Mouse (Mus musculus): Measurements from ENCODE around the gene Prkag2.

Gene Prkag2

GRCm38 (mm10) chr5:24999351-24999750 lies 101.1 kb downstream of the Prkag2 start:
- DNase-seq (ENCODE audit: low spot score): no peak

- no peak for DNase-seq (ENCODE audit: low spot score)
Measured at GRCm38 (mm10) chr5:24995576-24996100, 104.8 kb downstream of the Prkag2 start.

GRCm38 (mm10) chr5:24993190-24993589 lies 107.3 kb downstream of the Prkag2 start:
- DNase-seq (ENCODE audit: low spot score): no peak

GRCm38 (mm10) chr5:24991575-24991974 lies 108.9 kb downstream of the Prkag2 start:
- DNase-seq (ENCODE audit: low spot score): no peak

DNA sequence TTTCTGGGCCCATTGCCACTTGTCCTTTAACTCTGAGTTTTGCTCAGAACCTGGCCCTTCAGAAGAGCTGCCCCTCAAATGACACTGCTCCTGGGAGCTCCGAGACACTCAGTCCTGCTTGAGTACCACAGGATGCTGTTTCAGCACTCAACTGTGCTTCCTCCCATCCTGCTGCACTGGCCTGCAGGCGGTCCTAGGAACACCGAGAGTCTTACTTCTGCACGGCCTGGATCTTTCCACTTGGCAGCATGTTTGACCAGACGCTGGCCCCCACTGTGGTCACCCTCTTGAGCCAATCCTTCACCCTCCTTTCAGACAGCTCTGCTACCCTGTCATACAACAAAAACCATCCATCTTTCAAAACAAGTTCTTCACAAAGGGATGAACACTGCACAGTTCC lies 110.0 kb downstream of the Prkag2 start:
- DNase-seq (ENCODE audit: low spot score): no peak

- DNase-seq (ENCODE audit: low spot score): no peak
Measured at GRCm38 (mm10) chr5:24989683-24990082, 110.8 kb downstream of the Prkag2 start.

DNA sequence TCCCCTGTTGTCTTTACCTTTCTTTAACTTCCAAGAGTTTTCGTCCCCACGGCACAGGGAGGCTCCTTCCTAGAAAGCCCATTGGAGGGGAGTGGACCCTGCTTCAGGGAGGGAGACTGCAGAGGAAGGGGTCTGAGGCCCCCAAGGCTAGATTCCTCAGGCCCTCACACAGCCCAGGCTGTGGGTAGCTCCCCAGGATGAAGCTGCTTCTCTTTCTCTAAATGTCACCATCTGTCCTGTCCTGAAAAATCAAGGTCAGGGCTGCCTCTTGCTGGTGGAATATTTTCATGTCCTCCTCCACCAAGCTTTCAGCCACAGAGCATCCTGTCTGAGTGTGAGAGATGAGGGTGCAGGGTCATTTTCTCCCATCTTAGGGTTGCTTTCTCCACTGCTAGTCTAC lies 113.5 kb downstream of the Prkag2 start:
- no peak for DNase-seq (ENCODE audit: low spot score)

DNA sequence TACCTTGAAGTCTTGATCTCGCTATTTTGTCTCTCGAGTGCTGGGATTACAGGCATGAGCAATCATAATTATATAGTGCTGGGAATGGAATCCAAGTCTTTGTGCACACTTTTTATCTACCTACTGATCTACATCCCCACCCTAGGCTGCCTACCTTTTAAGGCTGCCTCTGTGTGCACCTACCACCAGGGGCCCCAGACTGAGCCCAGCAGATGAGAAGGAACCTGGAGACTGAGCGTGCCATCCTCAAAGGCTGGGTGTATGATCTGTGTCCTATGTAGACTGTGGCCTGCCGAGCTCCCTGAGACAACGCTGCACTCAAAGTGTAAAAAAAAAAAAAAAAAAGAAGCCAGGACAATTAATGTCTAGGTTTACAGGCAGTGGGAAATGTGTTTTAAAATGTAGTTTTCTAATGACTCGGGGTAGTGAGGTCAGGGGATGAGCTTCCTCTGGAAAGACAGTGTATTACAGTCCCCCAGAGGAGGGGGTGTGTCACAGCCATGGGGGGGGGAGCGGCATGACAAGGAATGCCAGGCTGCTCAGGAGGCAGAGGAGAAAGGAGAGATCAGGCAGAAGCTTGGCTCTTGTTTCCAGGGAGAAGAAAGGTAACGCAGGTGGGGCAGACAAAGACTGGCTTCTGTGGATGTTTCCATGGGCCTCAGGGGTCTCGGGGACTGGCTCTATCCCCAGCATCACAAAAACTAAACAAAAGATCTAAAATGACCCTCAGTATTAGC lies 114.1 kb downstream of the Prkag2 start:
- no peak for DNase-seq (ENCODE audit: low spot score)

DNA sequence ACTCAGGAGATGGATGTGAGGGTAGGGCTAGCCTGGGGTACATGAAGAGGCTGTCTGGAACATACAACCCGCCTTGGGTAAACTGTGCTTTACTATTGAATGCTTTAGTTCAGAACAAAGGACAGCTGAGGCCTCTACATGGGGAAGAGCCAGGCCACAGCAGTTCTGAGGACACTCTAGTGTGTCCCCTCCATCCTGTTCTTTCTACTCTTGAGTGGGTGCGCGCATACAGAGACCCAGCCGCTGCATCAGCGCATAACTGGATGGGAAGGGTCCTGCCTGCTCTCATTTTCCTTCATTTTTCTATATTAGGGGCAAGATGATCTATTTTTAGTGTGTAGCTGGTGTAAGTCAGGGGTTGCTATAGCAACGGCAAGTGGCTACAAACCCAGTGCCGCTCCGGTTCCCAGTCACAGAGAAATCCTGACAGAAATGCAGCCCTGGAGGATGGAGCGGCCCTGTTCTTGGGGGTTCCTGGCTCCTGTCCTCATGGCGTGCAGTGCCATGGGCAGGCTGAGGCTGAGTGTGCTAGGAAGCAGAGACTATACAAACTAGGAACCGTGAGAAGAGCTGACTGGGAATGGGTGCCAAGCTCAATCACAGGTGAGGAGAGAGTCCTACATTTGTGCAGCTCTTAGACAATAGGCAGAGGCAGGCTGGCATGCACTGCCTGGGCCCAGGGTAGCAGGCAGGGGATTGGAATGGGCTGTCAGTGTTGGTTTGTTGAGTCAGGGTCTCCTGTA lies 114.8 kb downstream of the Prkag2 start:
- DNase-seq (ENCODE audit: low spot score): no peak

- no peak for DNase-seq (ENCODE audit: low spot score)
Measured at GRCm38 (mm10) chr5:24984157-24984556, 116.3 kb downstream of the Prkag2 start.

DNA sequence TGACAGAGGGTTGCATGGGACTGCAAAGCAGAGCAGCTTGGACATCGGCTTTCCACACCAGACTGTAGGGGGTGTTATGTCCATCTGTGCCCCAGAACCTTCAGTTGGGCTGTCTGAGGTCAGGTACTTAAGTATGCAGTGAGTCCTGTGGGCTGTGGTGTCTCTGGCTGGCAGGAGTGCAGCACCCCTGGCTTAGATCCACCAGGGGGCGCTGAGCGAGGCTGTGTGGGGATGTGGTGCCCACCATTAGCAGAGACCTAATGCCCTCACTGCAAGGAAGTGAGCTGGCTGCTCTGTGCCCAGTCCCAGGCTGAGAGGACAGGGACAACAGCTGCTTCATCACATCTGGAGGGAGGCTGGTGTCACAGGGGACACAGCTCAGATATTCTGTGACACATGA lies 116.9 kb downstream of the Prkag2 start:
- no peak for DNase-seq (ENCODE audit: low spot score)

DNA sequence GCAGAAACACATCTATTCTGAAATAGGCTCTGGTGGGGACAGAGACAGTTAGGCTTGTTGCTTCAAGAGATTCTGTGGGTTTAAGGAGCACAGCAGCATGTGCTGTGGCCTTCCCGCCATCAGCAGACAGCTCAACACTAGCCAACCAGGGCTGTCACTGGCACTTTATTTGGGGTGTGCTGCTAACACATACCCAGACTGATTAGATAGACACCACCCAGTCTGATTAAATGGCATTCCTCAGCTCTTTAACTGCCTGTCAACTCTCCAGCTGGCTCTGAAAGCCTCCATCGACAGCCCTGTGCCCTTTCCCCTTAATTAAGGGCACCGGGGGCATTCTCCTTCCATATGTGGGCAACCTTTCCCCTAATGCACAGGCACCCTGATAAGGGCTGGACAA lies 118.2 kb downstream of the Prkag2 start:
- no peak for DNase-seq (ENCODE audit: low spot score)

DNA sequence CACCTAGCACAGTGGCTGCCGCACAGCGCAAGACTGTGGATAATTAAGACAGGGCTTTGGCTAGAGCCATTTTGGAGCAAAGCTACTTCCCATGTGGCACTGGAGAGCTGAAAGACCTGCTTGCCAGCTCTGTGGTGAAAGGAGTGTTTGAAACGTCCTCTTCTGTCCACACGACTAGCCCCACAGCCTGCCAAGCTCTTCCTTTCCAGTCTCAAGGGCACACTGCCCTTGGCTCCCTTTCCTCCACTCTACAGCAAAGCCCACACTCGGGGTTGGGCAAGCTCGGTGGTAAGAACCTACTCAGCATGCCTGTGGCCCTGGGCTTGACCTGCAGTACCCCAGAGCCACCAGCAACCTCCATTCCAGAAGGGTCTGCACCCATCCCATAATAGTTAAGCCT lies 118.7 kb downstream of the Prkag2 start:
- no peak for DNase-seq (ENCODE audit: low spot score)

GRCm38 (mm10) chr5:24979968-24980345 lies 120.5 kb downstream of the Prkag2 start:
- DNase-seq (ENCODE audit: low spot score): no peak

DNA sequence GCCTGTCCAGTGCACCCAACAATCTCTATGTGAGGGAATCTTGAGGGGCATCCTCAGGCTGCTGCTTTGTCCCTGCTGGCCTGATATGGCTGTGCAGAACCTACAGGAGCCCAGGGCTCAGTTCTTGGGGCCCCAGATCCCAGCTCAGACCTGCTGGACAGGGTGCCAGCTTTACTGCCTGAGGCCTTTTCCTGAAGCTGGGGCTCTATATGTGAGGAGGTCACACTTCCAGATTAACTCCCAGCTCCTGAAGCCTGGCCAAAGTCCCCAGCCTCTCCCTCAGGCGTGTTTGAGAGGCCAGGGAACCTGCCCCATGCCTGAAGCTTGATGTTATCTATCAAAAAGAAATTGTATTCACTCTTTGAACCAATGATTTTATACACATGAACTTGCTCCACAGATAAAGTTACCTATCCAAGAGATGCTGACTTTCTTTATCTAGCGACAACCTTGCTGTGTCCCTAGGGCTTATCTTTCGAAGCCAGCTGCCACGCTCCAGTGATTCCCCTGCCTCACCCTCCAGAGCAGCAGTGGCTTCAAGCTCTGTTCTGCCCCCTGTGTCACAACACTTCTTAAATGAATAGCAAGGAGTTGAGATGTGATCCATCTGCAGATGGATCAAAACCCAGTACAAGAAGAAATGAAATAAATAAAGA lies 121.0 kb downstream of the Prkag2 start:
- DNase-seq (ENCODE audit: low spot score): no peak

DNA sequence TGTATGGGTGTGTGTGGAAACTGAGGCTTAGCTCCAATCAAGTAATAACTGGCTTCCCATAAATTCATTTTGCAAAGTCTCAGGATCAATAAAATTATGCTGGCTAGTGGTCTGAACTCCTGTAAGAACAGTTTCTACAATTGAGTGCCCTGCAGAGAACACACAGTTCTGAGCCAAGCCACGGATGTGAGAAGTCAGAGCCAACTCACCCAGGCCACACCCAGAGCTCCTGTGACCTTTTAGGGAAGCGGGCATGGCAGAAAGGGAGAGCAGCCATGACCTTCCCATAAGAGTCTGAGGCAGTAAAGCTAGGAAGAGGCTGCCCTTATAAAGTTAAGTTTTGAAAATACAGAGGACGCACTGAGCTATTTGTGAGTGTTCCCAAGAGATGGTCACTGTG lies 123.5 kb downstream of the Prkag2 start:
- no peak for DNase-seq (ENCODE audit: low spot score)

DNA sequence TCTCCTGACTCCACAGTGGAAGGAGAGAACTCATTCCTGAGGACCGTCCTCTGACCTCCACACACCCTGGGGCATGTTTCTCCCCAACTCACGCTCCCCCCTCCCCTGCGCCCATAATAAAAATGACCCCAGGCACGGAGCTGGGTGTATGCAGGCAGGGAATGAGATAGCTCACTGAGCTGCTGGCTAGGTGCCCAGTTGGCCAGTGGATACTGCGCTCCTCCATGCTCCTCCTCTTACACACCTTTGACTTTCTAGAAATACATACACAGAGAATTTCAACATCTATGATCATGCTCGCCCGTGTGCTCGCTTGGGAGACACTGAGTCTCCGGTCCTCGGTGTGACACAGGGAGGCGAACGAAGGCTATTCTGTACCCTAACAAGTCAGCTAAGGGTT lies 124.2 kb downstream of the Prkag2 start:
- DNase-seq (ENCODE audit: low spot score): no peak

DNA sequence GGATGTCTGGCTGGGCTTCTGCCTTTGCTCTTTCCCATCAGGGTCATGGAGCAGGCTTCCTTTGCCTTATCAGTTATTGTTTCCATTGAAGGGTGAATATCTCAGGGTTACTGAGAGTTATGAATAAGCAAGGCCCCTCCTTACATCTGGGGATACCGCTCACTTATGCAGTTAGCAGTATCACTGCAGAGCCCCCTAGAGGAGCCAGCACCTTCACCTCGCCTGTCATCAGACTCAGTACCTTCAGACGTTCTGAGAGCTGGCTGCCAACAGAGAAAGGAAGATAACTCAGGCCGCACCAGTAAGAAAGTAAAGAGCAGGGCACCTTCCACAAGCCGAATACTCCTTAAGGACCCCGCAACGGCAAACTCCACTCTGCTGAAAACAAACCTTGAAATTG lies 125.3 kb downstream of the Prkag2 start:
- DNase-seq (ENCODE audit: low spot score): no peak

DNA sequence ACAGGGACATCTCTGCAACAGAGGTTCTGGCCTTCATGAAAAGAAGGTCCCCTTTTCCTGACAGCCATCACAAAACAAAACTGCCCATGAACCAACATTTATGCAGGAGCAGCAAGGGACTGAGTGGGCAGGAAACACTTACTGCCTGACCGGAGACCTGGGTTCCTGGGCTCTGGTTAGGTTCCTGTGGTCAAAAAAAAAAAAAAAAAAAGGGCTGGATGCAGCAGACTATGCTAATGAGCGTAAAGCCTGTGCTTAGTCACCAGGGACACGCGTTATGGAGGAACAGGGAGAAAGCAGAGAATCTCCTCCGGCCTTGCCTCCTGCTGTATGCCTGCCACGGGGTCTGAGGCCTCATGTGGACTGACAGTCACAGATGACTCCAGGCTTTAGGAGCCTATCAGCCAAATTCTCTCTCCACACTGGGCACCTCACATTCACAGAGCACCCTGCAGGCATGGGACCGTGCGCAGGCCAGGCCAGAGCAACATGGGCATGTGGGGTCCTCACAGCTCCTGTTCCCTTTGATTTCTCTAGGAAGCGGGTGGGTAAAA lies 126.7 kb downstream of the Prkag2 start:
- DNase-seq (ENCODE audit: low spot score): no peak

GRCm38 (mm10) chr5:24973228-24973627 lies 127.2 kb downstream of the Prkag2 start:
- no peak for DNase-seq (ENCODE audit: low spot score)

DNA sequence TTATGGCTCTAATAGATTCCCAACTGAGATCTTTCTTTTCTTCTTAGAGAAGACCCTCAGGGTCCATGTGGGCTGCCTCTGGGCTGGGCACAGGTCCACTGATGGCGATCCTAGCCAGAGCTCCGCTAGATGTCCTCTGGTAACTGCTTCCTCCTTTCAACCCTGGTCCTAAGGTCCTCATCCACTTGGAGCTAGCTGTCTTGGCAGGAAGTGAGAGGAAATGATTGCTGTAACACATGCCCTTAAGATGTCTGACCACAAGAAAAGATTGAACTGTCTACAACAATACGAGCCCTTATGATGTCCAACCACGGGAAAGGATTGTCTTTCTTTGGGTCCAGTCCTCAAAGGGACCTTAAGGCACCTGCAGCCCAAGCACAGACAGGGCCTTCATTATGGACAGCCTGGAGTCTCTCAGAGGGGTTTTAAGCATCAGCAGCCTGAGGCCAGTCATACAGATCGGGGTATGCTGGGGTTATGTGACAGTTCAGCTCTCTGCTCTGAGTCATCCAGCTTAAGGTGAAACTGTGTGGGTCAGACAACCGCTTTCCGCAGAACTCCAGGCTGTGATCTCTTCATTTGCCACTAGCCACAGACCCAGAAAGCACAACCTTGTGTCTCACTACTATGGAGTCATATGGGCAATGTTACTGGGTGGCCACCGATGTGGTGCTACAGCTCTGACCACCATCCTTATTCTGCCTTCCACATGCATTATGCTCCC lies 129.7 kb downstream of the Prkag2 start:
- no peak for DNase-seq (ENCODE audit: low spot score)
